Mouse (Mus musculus): Measurements from ENCODE around the gene Plxna4. TPM values are rescaled to one million over a fixed set of nuclear protein-coding genes. Genes with fewer than 3 reads are reported as not detected.

Gene Plxna4
- total and polyA plus RNA-seq, 3 experiments: not detected

DNA sequence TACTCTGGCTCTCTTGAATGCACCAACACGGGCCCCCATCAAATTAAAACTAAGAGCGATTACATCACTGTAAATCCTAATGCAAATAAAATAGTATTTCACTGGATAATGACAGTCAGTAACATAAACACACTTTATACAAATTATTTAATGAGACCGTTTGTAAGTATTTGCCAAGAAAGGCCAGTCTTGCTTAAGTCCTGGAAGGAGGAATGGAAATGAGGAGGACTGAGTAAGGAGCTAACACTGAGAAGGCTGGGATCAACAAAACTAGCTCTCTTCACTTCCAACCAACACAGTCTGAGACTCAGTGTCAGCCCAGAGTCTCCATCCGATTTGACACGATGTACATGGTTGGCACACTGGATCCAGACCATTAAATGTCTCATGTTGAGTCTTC, 16.5 kb downstream of the Plxna4 start:
- Histone ChIP-seq H3K4me1 (ENCODE audit: control insufficient read depth in 1 of 2, insufficient read depth in 2 of 2) (no peaks in the 10 kb centered on the region), H3K9me3 (replicated peaks; ENCODE audit: low read length) (no peaks in the 10 kb centered on the region), H3K4me3 (replicated peaks in 1 of 3; ENCODE audit: low read depth in 2 of 3, low read length in 2 of 3, poor library complexity in 1 of 3) (no peak overlapping the region), H3K27ac (ENCODE audit: insufficient read depth, low read depth) (no peak overlapping the region), H3K79me2 (replicated peaks; ENCODE audit: control insufficient read depth, extremely low read depth, insufficient read depth, poor library complexity, severe bottlenecking) (no peaks in the 10 kb centered on the region), H3K36me3 (replicated peaks in 1 of 2; ENCODE audit: control insufficient read depth in 1 of 2, insufficient read depth in 1 of 2, low read length in 1 of 2) (no peaks in the 10 kb centered on the region), H3K4me2 (ENCODE audit: insufficient read depth, low read depth, poor library complexity, severe bottlenecking) (no peak overlapping the region), H3K27me3 (replicated peaks) (peaks cover 57% of the 10 kb centered on the region), H3K9ac (ENCODE audit: insufficient read depth, low read depth) (no peak overlapping the region)
- in situ Hi-C loops (cut with MboI; ENCODE audit: low pct_ligation_motif_present, low pct_unique_long_range_greater_than_20kb, low sequenced_read_pairs): no loop called here
- TF ChIP-seq ZNF384 (IDR thresholded peaks at IDR 0.05; ENCODE audit: low read depth, low read length) (no peak), NELFE (IDR thresholded peaks at IDR 0.05; ENCODE audit: low read depth, low read length) (no peak), NRF1 (IDR thresholded peaks at IDR 0.05; ENCODE audit: low read depth, low read length) (no peak), CHD2 (IDR thresholded peaks at IDR 0.05; ENCODE audit: low read length) (no peak), USF1 (IDR thresholded peaks at IDR 0.05; ENCODE audit: low read depth, low read length) (no peak), GABPA (IDR thresholded peaks at IDR 0.05; ENCODE audit: insufficient replicate concordance, low read depth, low read length) (no peak), JUND (conservative IDR thresholded peaks at IDR 0.05; ENCODE audit: low read depth, low read length) (no peak), JUN (IDR thresholded peaks at IDR 0.05; ENCODE audit: insufficient read depth, low read depth, low read length) (no peak), CTCF (conservative IDR thresholded peaks at IDR 0.05 in 1 of 2, IDR thresholded peaks at IDR 0.05 in 1 of 2; ENCODE audit: low read depth in 2 of 2, low read length in 2 of 2) (no peak), EP300 (IDR thresholded peaks at IDR 0.05; ENCODE audit: low read length) (no peak), IRF4 (IDR thresholded peaks at IDR 0.05; ENCODE audit: low read depth, low read length) (no peak), MAZ (IDR thresholded peaks at IDR 0.05; ENCODE audit: low read depth, low read length) (no peak), RCOR1 (conservative IDR thresholded peaks at IDR 0.05; ENCODE audit: low read depth, low read length) (no peak), ZC3H11A (IDR thresholded peaks at IDR 0.05; ENCODE audit: low read depth, low read length) (no peak), BHLHE40 (IDR thresholded peaks at IDR 0.05; ENCODE audit: low read depth, low read length) (no peak), UBTF (IDR thresholded peaks at IDR 0.05; ENCODE audit: low read depth, low read length) (no peak), CHD1 (IDR thresholded peaks at IDR 0.05; ENCODE audit: low read depth, low read length) (no peak), ZKSCAN1 (IDR thresholded peaks at IDR 0.05; ENCODE audit: borderline replicate concordance, low read depth, low read length) (no peak), HCFC1 (IDR thresholded peaks at IDR 0.05; ENCODE audit: low read depth, low read length) (no peak)
- dilution Hi-C loops (cut with MboI; ENCODE audit: extremely low pct_ligation_motif_present, extremely low pct_unique_long_range_greater_than_20kb, low sequenced_read_pairs): no loop called here
- DNase-seq (ENCODE audit: extremely low read depth): no peak

DNA sequence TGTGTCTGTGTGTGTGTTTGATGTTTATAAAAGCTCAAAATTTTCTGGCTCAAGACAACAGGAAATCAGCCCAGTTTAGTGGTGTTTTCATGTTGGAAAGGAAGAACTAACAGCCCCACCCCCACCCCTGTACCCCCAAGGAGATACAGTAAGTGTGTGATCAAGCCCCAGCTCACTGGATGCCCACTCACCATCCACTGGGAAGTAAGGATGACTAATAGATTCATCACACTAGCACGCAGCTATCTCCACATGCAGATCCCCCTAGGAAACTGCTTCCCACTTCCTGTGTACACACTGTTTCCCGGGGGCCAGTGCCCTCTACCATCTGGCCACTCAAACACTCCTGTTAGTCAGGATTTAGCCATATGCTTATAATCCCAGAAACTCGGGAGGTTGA, 17.5 kb downstream of the Plxna4 start:
- Histone ChIP-seq H3K9me3 (replicated peaks; ENCODE audit: low read length) (no peaks in the 10 kb centered on the region), H3K4me2 (ENCODE audit: insufficient read depth, low read depth, poor library complexity, severe bottlenecking) (no peak overlapping the region), H3K4me3 (replicated peaks in 1 of 3; ENCODE audit: low read depth in 2 of 3, low read length in 2 of 3, poor library complexity in 1 of 3) (no peak overlapping the region), H3K79me2 (replicated peaks; ENCODE audit: control insufficient read depth, extremely low read depth, insufficient read depth, poor library complexity, severe bottlenecking) (no peaks in the 10 kb centered on the region), H3K4me1 (ENCODE audit: control insufficient read depth in 1 of 2, insufficient read depth in 2 of 2) (no peaks in the 10 kb centered on the region), H3K27me3 (replicated peaks) (peaks cover 54% of the 10 kb centered on the region), H3K9ac (ENCODE audit: insufficient read depth, low read depth) (no peak overlapping the region), H3K36me3 (replicated peaks in 1 of 2; ENCODE audit: control insufficient read depth in 1 of 2, insufficient read depth in 1 of 2, low read length in 1 of 2) (no peaks in the 10 kb centered on the region), H3K27ac (ENCODE audit: insufficient read depth, low read depth) (no peak overlapping the region)
- dilution Hi-C loops (cut with MboI; ENCODE audit: extremely low pct_ligation_motif_present, extremely low pct_unique_long_range_greater_than_20kb, low sequenced_read_pairs) (no loop called here), in situ Hi-C loops (cut with MboI; ENCODE audit: low pct_ligation_motif_present, low pct_unique_long_range_greater_than_20kb, low sequenced_read_pairs) (no loop called here)
- no peak for DNase-seq (ENCODE audit: extremely low read depth)
- TF ChIP-seq IRF4 (IDR thresholded peaks at IDR 0.05; ENCODE audit: low read depth, low read length) (no peak), ETS1 (conservative IDR thresholded peaks at IDR 0.05; ENCODE audit: low read depth, low read length) (no peak), CHD2 (IDR thresholded peaks at IDR 0.05; ENCODE audit: low read length) (no peak), BHLHE40 (IDR thresholded peaks at IDR 0.05; ENCODE audit: low read depth, low read length) (no peak), ZKSCAN1 (IDR thresholded peaks at IDR 0.05; ENCODE audit: borderline replicate concordance, low read depth, low read length) (no peak)
